Mouse (Mus musculus): ENCODE data around the gene Rara. TPM values are rescaled to one million over a fixed set of nuclear protein-coding genes. Genes with fewer than 3 reads are reported as not detected.

Rara gene
- polyA plus RNA-seq, 1 experiment, result 27.3 TPM

- no peak overlapping the region for H3ac ChIP-seq (ENCODE audit: control insufficient read depth, insufficient read length)
- TF ChIP-seq MYOG (IDR thresholded peaks at IDR 0.05; ENCODE audit: control insufficient read depth in 1 of 3, insufficient read depth in 1 of 3, insufficient read length in 2 of 3, low read depth in 2 of 3) (peak in 1 of 3 experiments; percentile 27), E2F4 (IDR thresholded peaks at IDR 0.05; ENCODE audit: insufficient read depth) (no peak), SRF (IDR thresholded peaks at IDR 0.05; ENCODE audit: control insufficient read depth, insufficient read length, low read depth) (no peak), POLR2A (IDR thresholded peaks at IDR 0.05; ENCODE audit: insufficient read length, low read depth) (no peak)
- peaks cover 28% of the 10 kb centered on the region for H3K79me2 ChIP-seq (ENCODE audit: control insufficient read depth, insufficient read depth)
- H3K4me3 ChIP-seq, result no peak overlapping the region
- no peaks in the 10 kb centered on the region for H3K27me3 ChIP-seq (ENCODE audit: control insufficient read depth, insufficient read depth, insufficient read length)
- no peak overlapping the region for H3K4me2 ChIP-seq (ENCODE audit: low read depth)
- H3K36me3 ChIP-seq (ENCODE audit: control insufficient read depth, insufficient read depth), result peaks cover 20% of the 10 kb centered on the region
These were observed 41.9 kb downstream of the Rara start for GRCm38 (mm10) chr11:98969496-98969927.

GRCm38 (mm10) chr11:98970191-98970925 is 42.7 kb downstream of the Rara start:
- no peaks in the 10 kb centered on the region for H3K27me3 ChIP-seq (ENCODE audit: control insufficient read depth, insufficient read depth, insufficient read length)
- H3K36me3 ChIP-seq (ENCODE audit: control insufficient read depth, insufficient read depth), result peaks cover 24% of the 10 kb centered on the region
- H3ac ChIP-seq (ENCODE audit: control insufficient read depth, insufficient read length), result no peak overlapping the region
- no peak overlapping the region for H3K4me3 ChIP-seq
- TF ChIP-seq REST (IDR thresholded peaks at IDR 0.05; ENCODE audit: insufficient read depth, insufficient read length) (no peak), TCF3 (IDR thresholded peaks at IDR 0.05; ENCODE audit: insufficient read length, low read depth) (no peak), MYOG (IDR thresholded peaks at IDR 0.05; ENCODE audit: control insufficient read depth in 1 of 3, insufficient read depth in 1 of 3, insufficient read length in 2 of 3, low read depth in 2 of 3) (peak in 1 of 3 experiments; percentile 8), MAX (IDR thresholded peaks at IDR 0.05; ENCODE audit: low read depth) (no peak), POLR2AphosphoS2 (IDR thresholded peaks at IDR 0.05; ENCODE audit: insufficient read length, low read depth) (peak; percentile 42)
- no peak overlapping the region for H3K4me2 ChIP-seq (ENCODE audit: low read depth)
- peaks cover 20% of the 10 kb centered on the region for H3K79me2 ChIP-seq (ENCODE audit: control insufficient read depth, insufficient read depth)

GRCm38 (mm10) chr11:98971316-98972031 is 43.9 kb downstream of the Rara start:
- TF ChIP-seq POLR2A (IDR thresholded peaks at IDR 0.05; ENCODE audit: insufficient read length, low read depth), result no peak
- TF ChIP-seq TCF3 (IDR thresholded peaks at IDR 0.05; ENCODE audit: insufficient read length, low read depth), result no peak
- TF ChIP-seq USF1 (IDR thresholded peaks at IDR 0.05; ENCODE audit: low read depth), result no peak
- TF ChIP-seq MYOD1 (IDR thresholded peaks at IDR 0.05; ENCODE audit: control insufficient read depth in 1 of 3, insufficient read length in 2 of 3, low read depth in 2 of 3), result no peak
- TF ChIP-seq REST (IDR thresholded peaks at IDR 0.05; ENCODE audit: insufficient read depth, insufficient read length), result no peak
- TF ChIP-seq CEBPB (IDR thresholded peaks at IDR 0.05; ENCODE audit: insufficient read depth, poor library complexity, severe bottlenecking), result no peak
- no peak for TF ChIP-seq MAX (IDR thresholded peaks at IDR 0.05; ENCODE audit: low read depth)
- no peak for TF ChIP-seq POLR2AphosphoS2 (IDR thresholded peaks at IDR 0.05; ENCODE audit: insufficient read length, low read depth)
- TF ChIP-seq TCF12 (IDR thresholded peaks at IDR 0.05; ENCODE audit: insufficient read depth, poor library complexity, severe bottlenecking), result no peak
- TF ChIP-seq E2F4 (IDR thresholded peaks at IDR 0.05; ENCODE audit: insufficient read depth), result no peak
- TF ChIP-seq MYOG (IDR thresholded peaks at IDR 0.05; ENCODE audit: control insufficient read depth in 1 of 3, insufficient read depth in 1 of 3, insufficient read length in 2 of 3, low read depth in 2 of 3), result no peak
- no peak for TF ChIP-seq SRF (IDR thresholded peaks at IDR 0.05; ENCODE audit: control insufficient read depth, insufficient read length, low read depth)
- Histone ChIP-seq H3K36me3 (ENCODE audit: control insufficient read depth, insufficient read depth) (peaks cover 24% of the 10 kb centered on the region), H3ac (ENCODE audit: control insufficient read depth, insufficient read length) (no peak overlapping the region), H3K4me2 (ENCODE audit: low read depth) (no peak overlapping the region), H3K27me3 (ENCODE audit: control insufficient read depth, insufficient read depth, insufficient read length) (no peaks in the 10 kb centered on the region), H3K79me2 (ENCODE audit: control insufficient read depth, insufficient read depth) (peaks cover 11% of the 10 kb centered on the region), H3K4me3 (no peak overlapping the region)

DNA sequence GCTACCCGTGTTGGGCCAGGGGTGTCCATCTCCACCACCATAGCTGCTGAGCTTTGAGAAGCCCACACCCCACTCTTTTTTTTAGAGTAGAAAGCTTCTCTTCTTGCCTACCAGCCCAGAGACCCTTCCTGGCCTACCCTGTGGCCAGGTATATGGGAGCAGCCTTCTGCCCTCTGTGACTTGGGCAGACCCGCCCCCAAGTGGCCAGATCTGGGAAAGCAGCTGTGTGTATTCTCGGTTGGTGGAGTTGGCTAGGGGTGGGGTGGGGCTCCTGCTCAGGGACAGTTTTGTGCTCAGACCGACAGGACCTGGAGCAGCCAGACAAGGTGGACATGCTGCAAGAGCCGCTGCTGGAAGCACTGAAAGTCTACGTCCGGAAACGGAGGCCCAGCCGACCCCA is 44.6 kb downstream of the Rara start:
- TF ChIP-seq TCF3 (IDR thresholded peaks at IDR 0.05; ENCODE audit: insufficient read length, low read depth) (no peak), USF1 (IDR thresholded peaks at IDR 0.05; ENCODE audit: low read depth) (no peak), MAX (IDR thresholded peaks at IDR 0.05; ENCODE audit: low read depth) (no peak), E2F4 (IDR thresholded peaks at IDR 0.05; ENCODE audit: insufficient read depth) (no peak), REST (IDR thresholded peaks at IDR 0.05; ENCODE audit: insufficient read depth, insufficient read length) (no peak)
- H3K36me3 ChIP-seq (ENCODE audit: control insufficient read depth, insufficient read depth), result peaks cover 24% of the 10 kb centered on the region
- H3K4me3 ChIP-seq, result no peak overlapping the region
- no peak overlapping the region for H3K4me2 ChIP-seq (ENCODE audit: low read depth)
- H3K27me3 ChIP-seq (ENCODE audit: control insufficient read depth, insufficient read depth, insufficient read length), result no peaks in the 10 kb centered on the region
- H3ac ChIP-seq (ENCODE audit: control insufficient read depth, insufficient read length), result no peak overlapping the region
- peaks cover 8% of the 10 kb centered on the region for H3K79me2 ChIP-seq (ENCODE audit: control insufficient read depth, insufficient read depth)

- Histone ChIP-seq H3K4me3 (no peak overlapping the region), H3K36me3 (ENCODE audit: control insufficient read depth, insufficient read depth) (peaks cover 24% of the 10 kb centered on the region), H3K27me3 (ENCODE audit: control insufficient read depth, insufficient read depth, insufficient read length) (no peaks in the 10 kb centered on the region), H3ac (ENCODE audit: control insufficient read depth, insufficient read length) (no peak overlapping the region), H3K79me2 (ENCODE audit: control insufficient read depth, insufficient read depth) (peaks cover 2% of the 10 kb centered on the region), H3K4me2 (ENCODE audit: low read depth) (no peak overlapping the region)
- TF ChIP-seq POLR2AphosphoS2 (IDR thresholded peaks at IDR 0.05; ENCODE audit: insufficient read length, low read depth) (peak; percentile 38), REST (IDR thresholded peaks at IDR 0.05; ENCODE audit: insufficient read depth, insufficient read length) (no peak)
These were observed 45.3 kb downstream of the Rara start for GRCm38 (mm10) chr11:98972801-98973360.
